Mouse (Mus musculus) brain, adult 10 weeks (tissue): ENCODE data around the gene Rhbdf2. TPM values are rescaled to one million over a fixed set of nuclear protein-coding genes. Genes with fewer than 3 reads are reported as not detected.

Source experiments
- polyA plus RNA-seq: library from polyadenylated mRNA; stranded (reverse); fragments of 350-450 nt; fragmentation: Illumina TruSeq; extraction: RNeasy Lipid Tissue Mini Kit (QIAGEN cat#74804); gene quantifications from one replicate; pipeline ENCODE4 v1.2.3, GENCODE M21; 2015; ENCODE audit warnings: low read depth, low replicate concordance

Rhbdf2 gene
- polyA plus RNA-seq: 1.3 TPM

GRCm38 (mm10) chr11:116626299-116627071 lies at the start of gene Rhbdf2:
TSS of gene Rhbdf2 (minus strand) at chr11:116627019.

DNA sequence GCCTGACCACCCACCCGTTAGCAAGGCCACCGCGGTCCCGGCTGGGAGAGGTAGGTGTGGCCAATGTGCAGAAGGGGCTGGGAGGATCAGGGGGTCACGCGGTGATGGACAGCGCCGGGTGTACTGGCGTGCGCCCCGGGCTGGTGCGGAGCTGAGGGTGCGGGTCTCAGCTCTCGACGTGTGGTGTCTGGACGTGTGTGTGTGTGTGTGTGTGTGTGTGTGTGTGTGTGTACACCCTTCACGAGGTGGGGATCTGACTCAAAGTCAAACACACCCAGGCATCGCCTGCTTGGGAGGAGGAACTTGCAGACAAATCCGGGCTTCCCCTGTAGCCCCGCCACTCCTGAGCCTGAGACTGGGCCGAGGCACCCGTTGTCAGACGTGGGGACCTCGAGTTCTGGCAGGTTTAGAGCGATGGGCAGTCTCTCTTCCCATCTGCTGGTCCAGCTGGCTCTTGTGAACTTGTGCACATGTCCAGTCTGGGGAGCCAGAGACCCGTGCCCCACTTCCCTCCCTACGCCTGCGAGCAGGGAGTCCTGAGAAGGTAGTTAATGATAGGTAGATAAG lies 27.5 kb upstream of the Rhbdf2 start, which contains the start of gene Cygb:
Gene Cygb, minus strand, starts transcription at position 59 of the 567 bp plus-strand sequence.

GRCm38 (mm10) chr11:116653234-116653633 lies 26.4 kb upstream of the Rhbdf2 start, which contains the start of gene Prcd:
TSS of gene Prcd (plus strand) at chr11:116653534.

GRCm38 (mm10) chr11:116586310-116586709 lies 40.5 kb downstream of the Rhbdf2 start, which contains the start of gene Aanat:
TSS of gene Aanat (plus strand) at chr11:116586432.

GRCm38 (mm10) chr11:116581376-116581814 lies 45.4 kb downstream of the Rhbdf2 start, which contains the start of gene Ube2o:
TSS of gene Ube2o (minus strand) at chr11:116581447.

Other genes with a start within 250 kb of the Rhbdf2 start
- 178 TPM for gene Rnf157, start 214.0 kb downstream of the Rhbdf2 start, polyA plus RNA-seq
- gene Ubald2, start 192.9 kb downstream of the Rhbdf2 start, polyA plus RNA-seq: 50.3 TPM
- 0.10 TPM for gene Qrich2, start 160.8 kb downstream of the Rhbdf2 start, polyA plus RNA-seq
- 58.7 TPM for gene Prpsap1, start 132.8 kb downstream of the Rhbdf2 start, polyA plus RNA-seq
- 4.9 TPM for gene Sphk1, start 96.1 kb downstream of the Rhbdf2 start, polyA plus RNA-seq
- 71.5 TPM for gene Ube2o, start 45.6 kb downstream of the Rhbdf2 start, polyA plus RNA-seq
- gene Aanat, start 40.6 kb downstream of the Rhbdf2 start, polyA plus RNA-seq: not detected
- gene Prcd, start 26.5 kb upstream of the Rhbdf2 start, polyA plus RNA-seq: 8.3 TPM
- gene Cygb, start 27.3 kb upstream of the Rhbdf2 start, polyA plus RNA-seq: 52.6 TPM
- not detected for gene St6galnac1, start 148.5 kb upstream of the Rhbdf2 start, polyA plus RNA-seq
- 18.0 TPM for gene Mxra7, start 201.0 kb upstream of the Rhbdf2 start, polyA plus RNA-seq
- gene Mettl23, start 216.3 kb upstream of the Rhbdf2 start, polyA plus RNA-seq: 39.7 TPM
- gene Jmjd6, start 216.4 kb upstream of the Rhbdf2 start, polyA plus RNA-seq: 31.1 TPM
- gene Mfsd11, start 225.4 kb upstream of the Rhbdf2 start, polyA plus RNA-seq: 33.6 TPM
- gene Srsf2, start 226.1 kb upstream of the Rhbdf2 start, polyA plus RNA-seq: 166 TPM